24 mouse cellular contexts compared by ENCODE assay signal in genomic region chr2:170795242-170795641, GRCm38 (mm10).
DNase-seq lines count a peak whose midpoint lies in the region; ATAC-seq and TF ChIP-seq lines count a peak whose summit lies in the region.
"Had no signal": no experiment of that assay in that cellular context is flagged by ENCODE, and none has a peak within 500 bp of the region (broad histone marks: within the 10 kb centered on the region; RNA-seq: fewer than 3 reads in every experiment).

No protein-coding gene starts in this region.

- H3K4me1 ChIP-seq in forebrain, postnatal 0 days (ENCODE audit: insufficient read depth): no peaks in the 10 kb centered on the region
- peaks cover 10% of the 10 kb centered on the region; the same call in 1 of the 2 replicates for H3K4me1 ChIP-seq in forebrain, embryonic 12.5 days
- no peaks in the 10 kb centered on the region for H3K4me1 ChIP-seq in testis, adult 2 months (ENCODE audit: control insufficient read depth, insufficient read depth, low read length)
- H3K4me1 ChIP-seq: embryonic facial prominence, embryonic 15.5 days; limb, embryonic 12.5 days; liver, embryonic 15.5 days had no signal

- TF ChIP-seq CTCF in forebrain, postnatal 0 days (IDR thresholded peaks at IDR 0.05; ENCODE audit: low read depth): peak; percentile 32
- TF ChIP-seq CTCF in layer of hippocampus, adult 2 months (conservative IDR thresholded peaks at IDR 0.05): peak; percentile 55
- peak; percentile 64; the same call in 1 of the 2 replicates for TF ChIP-seq CTCF in testis, adult 2 months (IDR thresholded peaks at IDR 0.05; ENCODE audit: control insufficient read depth, insufficient read depth, insufficient replicate concordance, low read depth, low read length)

- no peak overlapping the region for H3K4me3 ChIP-seq in forebrain, postnatal 0 days (ENCODE audit: low read depth, low read length)
- no peak overlapping the region for H3K4me3 ChIP-seq in forebrain, embryonic 12.5 days (replicated peaks)
- H3K4me3 ChIP-seq in layer of hippocampus, adult 2 months: no peak overlapping the region
- H3K4me3 ChIP-seq in testis, adult 2 months (ENCODE audit: control insufficient read depth, low read depth, low read length): no peak overlapping the region
- H3K4me3 ChIP-seq: embryonic facial prominence, embryonic 15.5 days; limb, embryonic 12.5 days; liver, embryonic 15.5 days; neural tube, embryonic 12.5 days had no signal

- whole genome bisulfite sequencing in forebrain, postnatal 0 days: 93% methylated on average over 3 of the region's 3 CpGs
- WGBS in forebrain, embryonic 12.5 days: 93% methylated on average over 3 of the region's 3 CpGs

- H3K9ac ChIP-seq in forebrain, postnatal 0 days: no peak overlapping the region
- no peak overlapping the region for H3K9ac ChIP-seq in forebrain, embryonic 12.5 days
- H3K9ac ChIP-seq: embryonic facial prominence, embryonic 15.5 days; limb, embryonic 12.5 days; liver, embryonic 15.5 days; neural tube, embryonic 12.5 days had no signal

- H3K36me3 ChIP-seq in forebrain, postnatal 0 days (ENCODE audit: insufficient read depth): no peaks in the 10 kb centered on the region
- 0 out of 2 replicates have a peak, but pooled peaks cover 2% of the 10 kb centered on the region for H3K36me3 ChIP-seq in forebrain, embryonic 12.5 days (replicated peaks)
- no peaks in the 10 kb centered on the region for H3K36me3 ChIP-seq in testis, adult 2 months (ENCODE audit: control insufficient read depth, insufficient read depth, low read length)
- H3K36me3 ChIP-seq: embryonic facial prominence, embryonic 15.5 days; limb, embryonic 12.5 days; liver, embryonic 15.5 days; neural tube, embryonic 12.5 days had no signal

- ATAC-seq in forebrain, postnatal 0 days: no peak
- ATAC-seq in forebrain, embryonic 12.5 days (ENCODE audit: low FRiP score): no peak
- no peak for ATAC-seq in monocyte, adult 5-6 weeks (replicated peaks; ENCODE audit: insufficient number of reproducible peaks, low FRiP score, low TSS enrichment, poor library complexity, severe bottlenecking)
- ATAC-seq: CD4-positive, CD25-positive, alpha-beta regulatory T cell, adult 4 months; inflammation-experienced regulatory T-cells, adult 6 months had no signal

- H3K27ac ChIP-seq in forebrain, postnatal 0 days (ENCODE audit: low read depth, low read length): no peak overlapping the region
- no peak overlapping the region for H3K27ac ChIP-seq in forebrain, embryonic 12.5 days
- no peak overlapping the region for H3K27ac ChIP-seq in layer of hippocampus, adult 2 months
- H3K27ac ChIP-seq in testis, adult 2 months (ENCODE audit: control insufficient read depth, insufficient read depth, low read depth, low read length): no peak overlapping the region
- H3K27ac ChIP-seq: embryonic facial prominence, embryonic 15.5 days; limb, embryonic 12.5 days; liver, embryonic 15.5 days; neural tube, embryonic 12.5 days; stomach, postnatal 0 days had no signal

- no peak for DNase-seq in forebrain, postnatal 0 days
- no peak for DNase-seq in layer of hippocampus, adult 2 months (ENCODE audit: low spot score in 2 of 2)
- no peak for DNase-seq in layer of hippocampus, postnatal 25 days (ENCODE audit: extremely low spot score in 1 of 2, low spot score in 1 of 2)
- DNase-seq in testis, postnatal 10 days (ENCODE audit: low spot score): no peak
- DNase-seq in Muller cell, postnatal 12 days (ENCODE audit: inconsistent ontology term): no peak
- DNase-seq: adrenal gland, adult 8-10 months; cerebellum, postnatal 10 days; embryo, embryonic 11 days; gastrocnemius, postnatal 10 days; kidney, adult 9 months; kidney, postnatal 36 days; layer of hippocampus, adult 9-11 months; lung, postnatal 14 days; thymus, postnatal 36 days had no signal

- no peaks in the 10 kb centered on the region for H3K9me3 ChIP-seq in forebrain, postnatal 0 days (ENCODE audit: low read length)
- peaks cover 9% of the 10 kb centered on the region; the same call in 1 of the 2 replicates for H3K9me3 ChIP-seq in forebrain, embryonic 12.5 days

- TF ChIP-seq POLR2A in testis, adult 2 months (IDR thresholded peaks at IDR 0.05; ENCODE audit: control insufficient read depth, low read depth, low read length): no peak

- no peak overlapping the region for H3K4me2 ChIP-seq in forebrain, postnatal 0 days (ENCODE audit: low read depth)
- H3K4me2 ChIP-seq in forebrain, embryonic 12.5 days: no peak overlapping the region
- H3K4me2 ChIP-seq: embryonic facial prominence, embryonic 15.5 days; limb, embryonic 12.5 days; liver, embryonic 15.5 days; neural tube, embryonic 12.5 days had no signal

- no peaks in the 10 kb centered on the region for H3K27me3 ChIP-seq in forebrain, postnatal 0 days (ENCODE audit: insufficient read depth, low read length)
- H3K27me3 ChIP-seq in forebrain, embryonic 12.5 days: no peaks in the 10 kb centered on the region
- H3K27me3 ChIP-seq in testis, adult 2 months (ENCODE audit: control insufficient read depth, insufficient read depth, low read length): no peaks in the 10 kb centered on the region
- H3K27me3 ChIP-seq: embryonic facial prominence, embryonic 15.5 days; limb, embryonic 12.5 days; liver, embryonic 15.5 days; neural tube, embryonic 12.5 days had no signal
